Mouse (Mus musculus) neural tube, embryonic 13.5 days (tissue): Measurements from ENCODE around the gene Bbof1. TPM values are rescaled to one million over a fixed set of nuclear protein-coding genes. Genes with fewer than 3 reads are reported as not detected.

ENCODE experiments used
- ATAC-seq: fragments of 200-750 bp; cut with Nextera tagmentation; 2 replicates; pipeline ENCODE4 v1.8.0; 2017; ENCODE audit warnings: low read depth, mild to moderate bottlenecking, moderate TSS enrichment, moderate library complexity
- H3K27ac ChIP-seq: fragments of 300-500 bp; sonication (generic); replicated peaks from 2 replicates; pipeline ENCODE4 v1.5.1; 2015; ENCODE audit warnings: moderate library complexity, mild to moderate bottlenecking, inconsistent platforms
- H3K27me3 ChIP-seq: fragments of 300-500 bp; sonication (generic); 2 replicates; pipeline ENCODE4 v1.6.1; 2015; ENCODE audit warnings: mild to moderate bottlenecking, inconsistent platforms
- H3K36me3 ChIP-seq: fragments of 300-500 bp; sonication (generic); 2 replicates; pipeline ENCODE4 v1.6.1; 2015; ENCODE audit warnings: mild to moderate bottlenecking, inconsistent platforms
- H3K4me1 ChIP-seq: fragments of 300-500 bp; sonication (generic); replicated peaks from 2 replicates; pipeline ENCODE4 v1.6.1; 2015; ENCODE audit warnings: inconsistent platforms
- H3K4me2 ChIP-seq: fragments of 300-500 bp; sonication (generic); 2 replicates; pipeline ENCODE4 v1.6.1; 2015; ENCODE audit warnings: inconsistent platforms, mild to moderate bottlenecking, moderate library complexity
- H3K4me3 ChIP-seq: fragments of 300-500 bp; sonication (generic); 2 replicates; pipeline ENCODE4 v1.5.1; 2015; ENCODE audit warnings: mild to moderate bottlenecking, inconsistent platforms
- H3K9ac ChIP-seq: fragments of 300-500 bp; sonication (generic); 2 replicates; pipeline ENCODE4 v1.6.1; 2015; ENCODE audit warnings: moderate library complexity, mild to moderate bottlenecking, inconsistent platforms
- H3K9me3 ChIP-seq: fragments of 300-500 bp; sonication (generic); 2 replicates; pipeline ENCODE4 v1.6.1; 2016; ENCODE audit warnings: inconsistent platforms
- WGBS: fragments of 180-500 bp; shearing (Covaris S2); methylation state at CpG from one replicate; pipeline ENCODE4 v1.1.7; 2015; 5-methylcytosine and 5-hydroxymethylcytosine counted together
- polyA plus RNA-seq: library from polyadenylated mRNA; unstranded; fragments of >200 nt; fragmentation: Nextera tagmentation; extraction: Ambion mirVana; gene quantifications from 2 replicates; pipeline ENCODE4 v1.2.1, GENCODE M21; 2015

Bbof1 gene
- polyA plus RNA-seq, 1 experiment from 2014 or later, result 3.0 TPM

- Histone ChIP-seq H3K27ac (no peak overlapping the region), H3K4me1 (no peaks in the 10 kb centered on the region), H3K9me3 (no peaks in the 10 kb centered on the region), H3K9ac (no peak overlapping the region), H3K36me3 (0 out of 2 replicates have a peak, but pooled peaks cover 11% of the 10 kb centered on the region), H3K4me3 (no peak overlapping the region), H3K4me2 (no peak overlapping the region), H3K27me3 (no peaks in the 10 kb centered on the region)
- WGBS, result 82% methylated on average over 8 of the region's 8 CpGs
- no peak for ATAC-seq
Observed at GRCm38 (mm10) chr12:84388097-84388496, 20.8 kb upstream of the Bbof1 start.

- no peaks in the 10 kb centered on the region for H3K4me1 ChIP-seq
- ATAC-seq, result no peak
- no peaks in the 10 kb centered on the region for H3K9me3 ChIP-seq
- no peak overlapping the region for H3K4me3 ChIP-seq
- H3K4me2 ChIP-seq, result no peak overlapping the region
- 75% methylated on average over 14 of the region's 14 CpGs for WGBS
- 0 out of 2 replicates have a peak, but pooled peaks cover 11% of the 10 kb centered on the region for H3K36me3 ChIP-seq
- H3K27me3 ChIP-seq, result no peaks in the 10 kb centered on the region
- no peak overlapping the region for H3K27ac ChIP-seq
- H3K9ac ChIP-seq, result no peak overlapping the region
Observed at GRCm38 (mm10) chr12:84388774-84389400, 20.0 kb upstream of the Bbof1 start.

- WGBS, result 89% methylated on average over 6 of the region's 6 CpGs
Observed at GRCm38 (mm10) chr12:84390336-84390735, 18.5 kb upstream of the Bbof1 start.

DNA sequence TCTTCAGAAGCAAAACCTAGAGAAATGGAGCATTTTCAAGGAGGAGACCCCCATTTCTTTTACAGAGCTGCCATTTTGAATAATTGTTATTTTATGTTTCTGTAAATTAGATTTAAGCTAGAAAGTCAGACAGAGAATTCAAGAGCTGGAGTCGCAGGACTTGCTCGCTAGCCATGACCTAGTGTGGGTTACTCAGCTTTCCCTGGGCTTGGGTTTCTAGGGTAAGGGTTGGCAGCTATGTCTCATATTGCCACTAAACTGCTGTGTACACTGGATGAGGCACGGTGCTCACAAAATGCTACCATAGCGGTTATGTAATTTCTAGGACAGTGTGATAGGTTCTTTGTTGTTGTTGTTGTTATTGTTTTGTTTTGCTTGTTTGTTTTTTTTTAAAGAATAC, 16.2 kb upstream of the Bbof1 start:
- H3K4me2 ChIP-seq, result no peak overlapping the region
- H3K27me3 ChIP-seq, result no peaks in the 10 kb centered on the region
- no peaks in the 10 kb centered on the region for H3K9me3 ChIP-seq
- H3K4me3 ChIP-seq, result no peak overlapping the region
- H3K9ac ChIP-seq, result no peak overlapping the region
- no peaks in the 10 kb centered on the region for H3K36me3 ChIP-seq
- no peaks in the 10 kb centered on the region for H3K4me1 ChIP-seq
- H3K27ac ChIP-seq, result no peak overlapping the region
- WGBS, result 97% methylated on average over 4 of the region's 4 CpGs
- ATAC-seq, result no peak

More at GRCm38 (mm10) chr12:84390336-84390735, 18.5 kb upstream of the Bbof1 start:
- Histone ChIP-seq H3K36me3 (0 out of 2 replicates have a peak, but pooled peaks cover 2% of the 10 kb centered on the region), H3K9ac (no peak overlapping the region), H3K4me3 (no peak overlapping the region), H3K4me1 (no peaks in the 10 kb centered on the region), H3K27me3 (no peaks in the 10 kb centered on the region), H3K9me3 (no peaks in the 10 kb centered on the region), H3K27ac (no peak overlapping the region), H3K4me2 (no peak overlapping the region)
- no peak for ATAC-seq

GRCm38 (mm10) chr12:84393847-84394246, 15.0 kb upstream of the Bbof1 start:
- ATAC-seq, result no peak
- H3K36me3 ChIP-seq, result no peaks in the 10 kb centered on the region
- no peak overlapping the region for H3K4me3 ChIP-seq
- no peak overlapping the region for H3K4me2 ChIP-seq
- no peak overlapping the region for H3K9ac ChIP-seq
- H3K27ac ChIP-seq, result no peak overlapping the region
- no peaks in the 10 kb centered on the region for H3K9me3 ChIP-seq
- H3K27me3 ChIP-seq, result no peaks in the 10 kb centered on the region
- no peaks in the 10 kb centered on the region for H3K4me1 ChIP-seq
- 92% methylated on average over 5 of the region's 5 CpGs for WGBS

DNA sequence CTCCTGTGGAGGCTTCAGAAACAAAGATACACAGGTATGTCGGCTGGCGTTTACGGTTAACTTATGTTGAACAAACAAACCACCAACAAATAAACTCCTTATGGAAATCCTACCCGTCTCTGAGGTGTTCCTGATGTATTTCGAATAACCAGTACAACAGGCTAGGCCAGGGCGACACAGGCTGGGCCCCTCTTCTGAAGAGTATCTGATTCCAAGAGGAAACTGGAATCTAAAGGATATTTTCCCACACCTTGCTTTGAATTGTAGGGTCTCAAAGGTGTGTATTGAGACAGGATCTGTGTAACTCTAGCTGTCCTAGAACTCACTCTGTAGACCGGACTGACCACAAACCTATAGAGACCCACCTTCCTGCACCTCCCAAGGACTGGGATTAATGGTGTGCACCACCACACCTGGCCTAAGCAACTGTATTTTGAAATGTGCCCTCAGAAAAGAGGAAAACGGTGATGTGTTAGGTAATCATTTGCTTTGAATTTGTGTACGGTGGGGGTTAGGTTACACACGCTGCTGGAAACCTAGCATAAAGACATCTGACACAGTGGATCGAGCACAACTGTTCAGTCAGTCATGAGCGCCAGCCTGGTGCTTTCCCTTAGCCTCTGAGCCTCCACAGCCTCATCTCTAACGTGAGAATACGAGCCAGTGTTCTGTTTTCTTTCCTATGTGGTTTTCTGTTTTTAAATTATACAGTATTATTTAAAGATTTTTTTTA, 11.8 kb upstream of the Bbof1 start:
- Histone ChIP-seq H3K9me3 (no peaks in the 10 kb centered on the region), H3K27ac (no peak overlapping the region), H3K36me3 (no peaks in the 10 kb centered on the region), H3K4me1 (no peaks in the 10 kb centered on the region), H3K27me3 (no peaks in the 10 kb centered on the region), H3K9ac (no peak overlapping the region), H3K4me2 (no peak overlapping the region), H3K4me3 (no peak overlapping the region)
- ATAC-seq, result no peak
- WGBS, result 92% methylated on average over 14 of the region's 14 CpGs

- H3K27me3 ChIP-seq, result no peaks in the 10 kb centered on the region
- H3K4me3 ChIP-seq, result no peak overlapping the region
- no peaks in the 10 kb centered on the region for H3K36me3 ChIP-seq
- no peak overlapping the region for H3K27ac ChIP-seq
- no peak for ATAC-seq
- no peaks in the 10 kb centered on the region for H3K4me1 ChIP-seq
- H3K4me2 ChIP-seq, result no peak overlapping the region
- no peaks in the 10 kb centered on the region for H3K9me3 ChIP-seq
- H3K9ac ChIP-seq, result no peak overlapping the region
Observed at GRCm38 (mm10) chr12:84397685-84398084, 11.2 kb upstream of the Bbof1 start.

GRCm38 (mm10) chr12:84398629-84399028, 10.2 kb upstream of the Bbof1 start:
- no peak overlapping the region for H3K9ac ChIP-seq
- no peaks in the 10 kb centered on the region for H3K36me3 ChIP-seq
- H3K4me3 ChIP-seq, result no peak overlapping the region
- no peaks in the 10 kb centered on the region for H3K9me3 ChIP-seq
- 80% methylated on average over 5 of the region's 5 CpGs for WGBS
- H3K27ac ChIP-seq, result no peak overlapping the region
- H3K27me3 ChIP-seq, result no peaks in the 10 kb centered on the region
- ATAC-seq, result no peak
- H3K4me1 ChIP-seq, result no peaks in the 10 kb centered on the region
- H3K4me2 ChIP-seq, result no peak overlapping the region

GRCm38 (mm10) chr12:84399135-84399534, 9.7 kb upstream of the Bbof1 start:
- no peak for ATAC-seq
- Histone ChIP-seq H3K36me3 (no peaks in the 10 kb centered on the region), H3K27me3 (no peaks in the 10 kb centered on the region), H3K27ac (no peak overlapping the region), H3K4me2 (no peak overlapping the region), H3K4me3 (no peak overlapping the region), H3K9ac (no peak overlapping the region), H3K9me3 (no peaks in the 10 kb centered on the region), H3K4me1 (no peaks in the 10 kb centered on the region)
- WGBS, result 78% methylated on average over 9 of the region's 9 CpGs

- no peaks in the 10 kb centered on the region for H3K4me1 ChIP-seq
- H3K9me3 ChIP-seq, result no peaks in the 10 kb centered on the region
- no peak overlapping the region for H3K4me3 ChIP-seq
- no peak overlapping the region for H3K4me2 ChIP-seq
- H3K27ac ChIP-seq, result no peak overlapping the region
- no peaks in the 10 kb centered on the region for H3K27me3 ChIP-seq
- WGBS, result 82% methylated on average over 9 of the region's 9 CpGs
- no peak for ATAC-seq
- no peak overlapping the region for H3K9ac ChIP-seq
- no peaks in the 10 kb centered on the region for H3K36me3 ChIP-seq
Observed at GRCm38 (mm10) chr12:84399663-84400062, 9.2 kb upstream of the Bbof1 start.

DNA sequence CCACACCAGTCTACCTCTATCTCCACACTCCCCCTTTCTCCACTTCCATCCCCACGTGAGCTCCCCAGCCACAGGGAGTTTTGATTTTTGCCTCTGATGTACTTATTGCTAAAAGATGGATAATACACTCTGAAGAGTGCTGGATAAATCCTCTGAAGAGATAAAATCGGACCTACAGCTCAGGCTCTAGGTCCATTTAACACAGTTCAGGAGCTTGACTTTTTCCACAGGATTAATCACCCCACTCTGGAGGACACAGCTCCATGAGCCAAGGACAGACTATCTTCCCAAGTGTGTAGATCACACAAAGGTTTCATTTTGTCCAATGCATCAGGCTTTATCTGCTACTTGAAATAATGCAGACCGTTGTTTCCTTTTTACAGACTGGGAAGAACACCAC, 8.8 kb upstream of the Bbof1 start:
- Histone ChIP-seq H3K4me3 (no peak overlapping the region), H3K9me3 (no peaks in the 10 kb centered on the region), H3K4me1 (no peaks in the 10 kb centered on the region), H3K9ac (no peak overlapping the region), H3K4me2 (no peak overlapping the region), H3K27me3 (no peaks in the 10 kb centered on the region), H3K36me3 (no peaks in the 10 kb centered on the region), H3K27ac (no peak overlapping the region)
- no peak for ATAC-seq
- WGBS, result 81% methylated on average over 3 of the region's 3 CpGs

DNA sequence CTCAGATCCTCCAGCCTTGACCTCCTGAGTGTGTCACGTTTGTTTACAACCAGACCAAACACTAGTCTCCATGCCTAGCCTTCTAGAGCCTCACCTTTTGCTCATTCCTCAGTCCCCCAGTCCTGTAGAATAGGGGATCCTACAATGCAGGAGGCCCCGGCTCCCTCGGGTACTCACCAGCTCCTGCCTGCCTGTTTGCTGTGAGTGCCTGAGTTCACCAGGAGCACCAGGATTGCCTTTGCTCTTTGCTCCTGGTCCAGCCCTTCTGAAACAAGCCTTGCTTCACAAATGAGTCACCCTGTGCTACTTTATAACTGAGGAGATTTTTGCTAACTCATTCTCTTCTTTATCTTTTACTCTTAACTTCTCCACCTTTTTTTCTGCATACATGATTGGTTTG, 8.2 kb upstream of the Bbof1 start:
- 85% methylated on average over 3 of the region's 3 CpGs for WGBS
- H3K36me3 ChIP-seq, result no peaks in the 10 kb centered on the region
- no peak overlapping the region for H3K27ac ChIP-seq
- H3K4me3 ChIP-seq, result no peak overlapping the region
- H3K9ac ChIP-seq, result no peak overlapping the region
- no peaks in the 10 kb centered on the region for H3K27me3 ChIP-seq
- no peaks in the 10 kb centered on the region for H3K9me3 ChIP-seq
- H3K4me1 ChIP-seq, result no peaks in the 10 kb centered on the region
- no peak overlapping the region for H3K4me2 ChIP-seq
- no peak for ATAC-seq

DNA sequence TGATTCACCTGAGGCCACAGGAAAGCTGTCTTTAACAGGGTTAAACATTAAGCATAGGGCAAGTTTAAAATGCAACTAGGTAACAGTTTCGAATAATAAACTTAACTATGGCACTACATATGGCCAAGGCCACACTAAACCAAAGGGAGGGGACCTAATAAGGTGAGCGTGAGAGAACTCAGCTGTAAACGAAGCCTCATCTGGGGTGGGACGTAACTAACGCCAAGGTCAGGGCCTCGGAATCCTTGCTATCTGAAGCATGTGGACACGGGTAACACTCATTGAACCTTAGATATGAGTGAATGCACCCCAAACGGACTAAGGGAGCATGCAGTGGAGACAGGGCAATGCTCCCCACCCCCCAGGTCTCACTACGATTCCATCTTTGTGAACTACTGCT, 5.9 kb upstream of the Bbof1 start:
- no peaks in the 10 kb centered on the region for H3K27me3 ChIP-seq
- peaks cover 4% of the 10 kb centered on the region for H3K4me1 ChIP-seq
- 79% methylated on average over 9 of the region's 9 CpGs for WGBS
- no peak for ATAC-seq
- no peak overlapping the region for H3K4me3 ChIP-seq
- H3K36me3 ChIP-seq, result no peaks in the 10 kb centered on the region
- no peak overlapping the region for H3K27ac ChIP-seq
- H3K9me3 ChIP-seq, result no peaks in the 10 kb centered on the region
- H3K4me2 ChIP-seq, result no peak overlapping the region
- no peak overlapping the region for H3K9ac ChIP-seq
